Mouse (Mus musculus) olfactory bulb, adult 2 months (tissue): ENCODE results near the gene Zbtb24.

Experiments
- CTCF ChIP-seq: fragments of 200-500 bp; IDR thresholded peaks from 2 replicates; pipeline ENCODE4 v1.5.1; 2012; ENCODE audit warnings: low read depth, mild to moderate bottlenecking, low read length, moderate library complexity; ENCODE audit not compliant: insufficient read depth
- POLR2A ChIP-seq: fragments of 200-500 bp; IDR thresholded peaks from 2 replicates; pipeline ENCODE4 v1.6.1; 2012; ENCODE audit warnings: mild to moderate bottlenecking, low read depth, low read length, moderate library complexity; ENCODE audit not compliant: insufficient read depth

GRCm38 (mm10) chr10:41504996-41505395, 54.8 kb downstream of the Zbtb24 start:
- no peak for TF ChIP-seq CTCF
- TF ChIP-seq POLR2A, result no peak
